Mouse (Mus musculus): ENCODE measurements at regions not wholly inside any gene's neighbourhood (a gene's known extent, or its start where the extent isn't known, plus 50 kb on each side); places are given as distances from the start of the nearest gene placed in this dataset.

DNA sequence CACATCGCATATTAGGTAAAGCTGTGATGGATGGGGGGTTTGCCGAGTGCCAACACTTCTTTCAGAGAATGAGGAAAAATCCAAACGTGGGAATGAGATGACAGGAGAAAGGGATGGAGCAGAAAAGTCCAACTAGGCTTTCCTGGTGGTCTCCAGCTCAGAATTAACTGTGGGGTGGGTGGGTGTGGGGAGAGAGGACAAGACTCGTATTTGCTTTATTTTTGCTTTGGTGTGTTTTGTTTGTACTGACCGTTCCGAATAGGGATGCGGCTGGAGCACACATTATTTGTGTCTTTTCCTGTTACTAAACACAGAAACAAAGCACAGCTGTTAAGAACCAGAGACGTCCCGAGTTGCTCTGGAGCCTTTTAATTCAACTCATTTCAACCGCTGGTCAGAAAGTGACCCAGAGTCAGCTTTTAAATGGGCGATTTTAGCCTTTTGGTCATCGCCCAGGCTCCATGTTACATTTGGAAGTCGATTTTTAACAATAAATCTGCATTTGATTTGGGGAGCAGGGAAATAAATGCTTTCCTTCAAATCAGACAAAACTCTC, 136.7 kb downstream of the Gm10295 start:
- DNase-seq (ENCODE audit: low read depth, low spot score): no peak

DNA sequence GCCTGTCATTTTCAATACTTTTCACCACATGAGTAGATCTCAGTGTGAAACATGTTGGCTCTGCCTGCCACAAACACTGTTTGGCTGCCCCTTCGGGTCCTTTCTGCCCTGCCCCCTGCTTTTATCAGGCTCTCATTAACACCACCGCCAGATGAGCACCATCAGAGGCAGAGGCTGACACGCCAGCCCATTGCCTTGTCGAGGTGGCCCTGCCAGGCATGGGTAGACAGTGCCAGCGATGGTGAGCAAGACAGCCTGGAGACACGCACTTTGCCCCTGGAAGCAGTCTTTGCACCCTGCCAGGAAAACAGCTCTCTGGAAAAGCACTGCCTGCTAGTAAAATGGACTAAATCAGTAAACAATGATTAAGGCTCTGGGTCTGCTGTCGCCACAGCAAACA, 158.2 kb downstream of the Gm10295 start:
- DNase-seq (ENCODE audit: low read depth, low spot score): no peak

DNA sequence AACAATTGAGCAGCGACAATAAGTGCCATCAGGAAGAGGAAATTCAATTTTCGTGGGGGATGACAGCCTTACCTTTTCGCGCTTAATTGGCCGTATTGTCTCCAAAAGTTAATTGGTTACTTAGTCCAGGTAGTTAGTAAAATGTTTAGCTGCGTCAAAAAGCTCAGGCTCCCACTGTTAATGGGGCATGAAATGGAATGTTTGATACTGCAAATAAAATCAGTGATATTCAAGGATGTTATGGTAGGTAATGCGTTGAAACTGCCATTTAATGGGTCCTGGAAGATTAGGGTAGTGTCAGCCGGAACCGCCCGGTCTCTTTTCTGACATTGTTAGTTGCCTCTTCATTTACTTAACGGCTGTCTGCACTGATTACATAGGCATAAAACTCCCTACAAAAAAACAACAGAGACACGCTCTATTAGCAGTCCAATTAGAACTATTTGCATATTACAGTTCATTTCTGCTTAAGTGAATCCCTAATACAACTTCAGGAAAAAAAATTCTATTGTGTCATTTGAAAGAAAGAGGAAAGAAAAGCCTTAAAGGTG, 161.0 kb downstream of the Gm10295 start:
- no peak for DNase-seq (ENCODE audit: low read depth, low spot score)

DNA sequence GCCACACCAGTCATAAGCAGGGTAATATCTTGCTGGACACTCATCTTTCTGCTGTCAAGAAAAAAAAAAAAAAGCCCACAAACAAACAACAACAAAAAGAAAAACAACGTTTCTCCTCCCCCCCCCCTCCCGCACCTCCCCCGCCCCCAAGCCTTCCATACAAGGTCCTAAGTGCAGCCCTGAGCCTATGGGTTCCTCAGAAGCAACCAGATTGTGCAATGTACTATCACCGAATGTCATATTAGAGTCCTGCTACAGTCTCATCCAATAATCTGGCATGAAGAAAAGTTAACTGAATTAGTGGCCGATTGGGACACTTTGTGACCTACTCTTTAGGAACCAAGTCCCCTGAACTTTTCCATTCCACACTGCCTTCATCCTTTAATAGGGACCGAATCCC, 161.5 kb downstream of the Gm10295 start:
- DNase-seq (ENCODE audit: low read depth, low spot score): no peak

DNA sequence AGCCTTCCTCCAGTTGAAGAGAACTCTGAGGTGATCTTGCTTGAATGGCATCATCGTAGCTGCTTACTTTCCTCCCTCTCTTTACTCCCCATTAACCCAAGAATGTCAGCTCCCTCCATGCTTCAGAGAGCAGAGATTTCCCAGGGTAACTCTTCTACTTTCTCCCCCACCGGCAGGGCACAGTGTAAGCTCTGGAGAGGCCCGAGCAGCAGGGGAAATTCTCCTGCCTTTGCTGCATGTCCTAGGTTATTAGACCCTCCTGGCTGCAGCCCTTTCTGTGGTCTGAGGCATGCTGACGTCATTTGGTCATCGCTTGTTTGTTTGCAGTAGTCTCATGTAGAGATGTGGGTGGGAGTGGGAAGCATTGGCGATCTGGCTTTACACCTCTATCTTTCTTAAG, 163.2 kb downstream of the Gm10295 start:
- no peak for DNase-seq (ENCODE audit: low read depth, low spot score)

DNA sequence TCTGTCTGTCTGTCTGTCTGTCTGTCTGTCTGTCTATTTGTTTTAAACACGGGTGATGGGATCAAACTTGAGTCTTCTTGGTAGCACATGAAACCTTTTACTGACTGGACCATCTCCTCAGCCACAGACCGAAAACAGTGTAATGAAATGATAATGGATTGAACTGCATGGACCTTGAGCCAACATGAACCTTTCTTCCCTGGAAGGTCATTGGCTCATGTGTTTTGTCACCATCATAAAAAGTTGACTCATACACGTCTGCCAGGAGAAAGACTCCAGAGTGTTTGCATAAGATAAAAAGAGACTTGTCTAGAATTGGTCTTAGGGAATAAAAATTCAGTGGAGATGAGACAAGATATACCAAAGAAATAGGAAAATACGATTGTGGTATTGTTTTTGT, 176.4 kb downstream of the Gm10295 start:
- no peak for DNase-seq (ENCODE audit: low read depth, low spot score)

DNA sequence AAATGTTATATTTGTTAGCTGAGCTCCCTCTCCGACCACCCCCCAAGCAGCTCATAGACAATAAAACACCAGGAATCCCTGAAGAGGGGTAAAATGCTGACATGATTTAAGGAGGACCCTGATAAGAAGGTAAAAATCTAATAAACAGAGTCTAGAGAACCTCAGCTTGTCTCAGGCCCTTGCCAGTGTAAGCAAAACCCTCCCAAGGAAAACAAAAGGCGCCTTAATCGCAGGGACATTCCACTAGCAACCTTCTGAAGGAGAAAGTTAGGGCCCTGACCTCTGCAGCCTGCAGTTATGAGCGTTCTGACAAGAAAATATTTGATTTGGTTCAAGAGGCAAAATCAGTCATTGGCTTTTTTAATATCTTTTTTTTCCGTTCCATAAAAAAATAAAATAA, 212.2 kb downstream of the Gm10295 start:
- DNase-seq (ENCODE audit: low read depth, low spot score): no peak

DNA sequence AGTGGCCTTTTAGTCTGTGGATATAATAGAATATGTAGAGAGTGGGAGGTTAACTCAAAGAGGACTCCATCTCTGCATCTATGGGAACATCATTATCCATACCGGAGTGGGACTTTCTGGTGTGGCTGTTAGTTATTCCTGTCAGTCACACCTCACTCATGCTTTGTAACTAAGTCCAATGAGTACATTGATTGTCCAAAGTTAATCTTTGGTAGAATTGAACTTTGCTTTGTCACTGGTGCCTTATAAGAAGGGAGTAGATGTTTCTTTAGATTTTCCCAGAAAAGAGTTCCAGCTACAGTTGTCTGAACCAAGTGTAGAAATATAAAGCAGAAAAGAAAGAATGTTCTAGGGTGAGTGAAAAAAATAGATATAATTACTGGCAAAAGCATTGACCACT, 221.3 kb downstream of the Gm10295 start:
- DNase-seq (ENCODE audit: low read depth, low spot score): no peak

DNA sequence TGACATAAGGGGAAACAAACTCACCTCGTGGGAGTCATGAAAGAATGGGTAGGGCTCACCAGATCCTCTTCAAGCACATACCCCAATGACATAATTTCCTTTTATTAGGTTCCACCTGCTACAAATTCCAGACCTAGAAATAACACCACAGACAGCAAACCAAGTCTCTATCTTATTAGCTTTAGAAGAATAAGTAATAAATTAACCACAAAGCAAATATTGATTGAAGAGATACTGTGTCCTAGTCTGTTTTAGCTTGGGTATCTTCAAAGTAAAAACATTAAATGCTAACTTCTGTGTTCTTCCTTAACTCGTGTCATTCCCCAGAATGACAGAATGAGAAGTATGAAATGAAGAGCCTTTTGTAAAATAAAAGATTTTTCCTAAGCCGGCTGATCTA, 222.4 kb downstream of the Gm10295 start:
- no peak for DNase-seq (ENCODE audit: low read depth, low spot score)

DNA sequence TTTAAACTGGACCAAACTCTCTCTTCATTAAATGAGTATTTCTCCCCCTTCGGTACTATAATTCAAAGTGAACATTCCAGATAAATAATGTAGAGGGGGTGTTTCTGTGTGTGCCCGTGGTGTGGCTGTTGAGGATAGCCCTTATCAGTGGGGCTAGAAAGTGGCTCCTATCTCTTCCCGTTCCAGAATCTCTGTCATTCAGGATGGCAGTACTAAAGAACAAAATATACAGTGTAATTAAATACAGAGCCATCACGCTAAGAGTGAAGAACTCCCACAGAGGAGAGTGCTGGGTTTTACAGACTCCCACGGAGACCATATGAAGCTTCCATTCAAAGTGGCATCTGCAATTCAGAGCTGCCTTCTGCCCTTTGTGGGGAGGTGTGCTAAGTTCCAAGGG, 229.8 kb downstream of the Gm10295 start:
- DNase-seq (ENCODE audit: low read depth, low spot score): no peak

DNA sequence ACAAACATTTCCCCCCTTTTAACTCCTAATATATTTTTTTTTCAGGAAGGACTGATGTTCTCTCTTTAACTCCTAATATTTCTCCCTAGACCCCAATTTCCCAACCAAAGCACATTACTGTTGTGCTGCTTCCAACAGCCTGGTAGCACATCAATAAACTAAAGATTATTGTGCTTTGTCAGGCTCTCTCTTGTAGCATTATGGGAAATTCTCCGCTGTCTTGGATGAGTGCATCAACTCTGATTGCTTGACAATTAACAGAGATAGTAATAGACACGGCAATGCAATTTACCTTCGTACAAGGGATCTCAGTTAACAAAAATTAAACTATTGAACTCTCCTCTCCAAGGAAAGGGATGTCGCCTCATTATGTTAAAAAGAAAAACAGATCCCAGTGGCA, 230.3 kb downstream of the Gm10295 start:
- DNase-seq (ENCODE audit: low read depth, low spot score): no peak

DNA sequence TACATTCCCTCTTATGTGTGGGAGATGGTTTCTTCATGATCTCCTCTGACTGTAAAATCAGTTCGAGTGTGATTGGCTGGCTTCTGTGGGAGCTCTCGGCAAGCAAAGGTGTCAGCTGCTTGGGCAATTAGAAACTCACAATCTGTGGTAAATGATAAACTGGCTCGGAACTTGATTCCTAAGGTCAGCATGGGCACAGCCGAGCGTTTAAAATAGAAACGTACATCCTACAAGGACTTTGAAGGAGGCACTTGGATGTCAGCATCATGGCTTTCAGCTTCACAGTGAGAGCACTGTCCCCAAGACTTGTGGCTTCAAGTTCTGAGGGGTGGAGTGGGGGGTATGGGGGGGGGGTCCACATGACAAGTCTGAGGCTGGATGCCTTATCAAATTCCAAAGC, 231.3 kb downstream of the Gm10295 start:
- DNase-seq (ENCODE audit: low read depth, low spot score): no peak

DNA sequence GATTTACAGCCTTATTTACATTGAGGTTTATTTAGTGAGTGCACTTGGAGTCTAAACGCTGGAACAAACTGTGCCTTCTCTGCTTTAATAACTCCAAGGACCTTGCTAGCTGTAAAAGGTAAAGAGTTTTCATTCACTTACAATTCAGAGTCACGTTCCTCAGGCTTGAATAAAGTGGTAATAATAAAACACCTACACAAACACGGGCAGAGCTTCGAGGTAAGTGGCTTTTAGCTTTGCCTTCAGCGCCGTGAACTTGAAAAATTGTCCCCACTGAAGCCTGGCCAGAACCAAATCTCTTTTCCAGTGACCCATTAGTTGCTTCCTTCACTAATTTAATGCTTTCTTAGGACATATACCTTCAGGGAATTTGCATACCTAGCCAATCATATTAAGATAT, 244.2 kb downstream of the Gm10295 start:
- DNase-seq (ENCODE audit: low read depth, low spot score): no peak

DNA sequence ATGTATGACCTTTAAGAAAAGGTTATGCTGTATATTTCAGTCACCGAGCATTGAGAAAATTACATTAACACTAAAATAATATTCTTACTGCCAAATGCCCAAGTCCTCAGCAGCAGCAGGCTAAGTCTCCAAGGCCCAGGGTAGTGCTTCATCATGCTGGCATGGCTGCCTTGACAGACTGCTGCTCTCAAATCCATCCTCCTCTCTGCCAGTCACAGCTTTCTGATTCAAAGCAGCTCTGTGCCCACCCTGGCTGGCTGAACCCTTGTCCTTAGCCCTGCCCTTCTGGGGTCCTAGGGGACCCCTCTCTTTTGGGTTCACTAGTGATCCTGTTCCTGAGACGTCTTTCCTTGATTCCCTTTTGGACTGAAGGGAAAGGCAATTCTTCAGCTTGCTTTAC, 251.0 kb downstream of the Gm10295 start:
- no peak for DNase-seq (ENCODE audit: low read depth, low spot score)

DNA sequence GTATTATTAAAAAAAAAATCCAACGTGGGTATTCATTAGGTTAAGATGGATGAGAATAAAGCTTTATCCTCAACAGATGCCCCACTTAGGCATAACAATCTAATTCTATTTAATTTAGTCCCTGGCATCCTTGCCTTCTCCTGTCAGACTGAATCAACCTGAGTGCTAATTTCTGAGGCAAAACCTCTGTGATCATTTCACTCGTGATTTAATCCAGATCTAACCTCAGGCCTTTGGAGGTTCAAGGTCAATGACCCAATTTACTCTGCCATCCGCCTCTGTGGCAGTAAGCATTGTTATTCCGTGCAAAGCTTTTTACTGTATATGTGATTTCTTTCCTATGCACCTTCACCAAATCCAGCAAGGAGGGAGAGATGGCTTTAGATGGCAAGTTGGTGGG, 253.0 kb downstream of the Gm10295 start:
- no peak for DNase-seq (ENCODE audit: low read depth, low spot score)

DNA sequence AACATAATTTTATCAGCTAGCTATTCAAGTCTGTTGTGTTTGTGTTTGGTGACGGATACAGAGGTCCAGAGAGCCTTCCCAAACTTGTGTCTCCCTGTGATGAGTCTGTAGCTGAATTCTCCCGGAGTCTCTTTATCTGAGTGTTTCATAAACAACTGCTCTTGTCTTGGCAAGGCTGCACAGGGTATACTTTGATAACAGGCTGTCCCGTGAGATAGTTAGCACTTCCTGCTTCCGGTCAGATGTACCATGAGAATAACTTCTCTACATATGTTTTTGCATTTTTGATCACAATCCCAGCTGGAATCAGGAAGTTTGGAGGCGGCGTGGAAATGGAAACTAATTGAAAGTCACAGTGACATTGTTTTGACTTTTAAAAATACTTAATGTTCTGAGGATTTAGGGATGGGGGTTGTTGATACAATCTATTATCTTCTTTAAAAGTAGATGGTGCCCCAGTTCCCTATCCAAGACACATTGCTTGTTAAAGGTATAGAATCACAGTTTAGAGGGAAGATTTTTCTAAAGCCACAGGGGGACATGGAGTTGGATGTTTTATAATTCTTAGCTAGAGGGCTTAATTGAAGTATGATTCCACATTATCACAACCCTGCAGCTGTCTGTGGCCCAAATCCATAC, 257.9 kb downstream of the Gm10295 start:
- no peak for DNase-seq (ENCODE audit: low read depth, low spot score)

DNA sequence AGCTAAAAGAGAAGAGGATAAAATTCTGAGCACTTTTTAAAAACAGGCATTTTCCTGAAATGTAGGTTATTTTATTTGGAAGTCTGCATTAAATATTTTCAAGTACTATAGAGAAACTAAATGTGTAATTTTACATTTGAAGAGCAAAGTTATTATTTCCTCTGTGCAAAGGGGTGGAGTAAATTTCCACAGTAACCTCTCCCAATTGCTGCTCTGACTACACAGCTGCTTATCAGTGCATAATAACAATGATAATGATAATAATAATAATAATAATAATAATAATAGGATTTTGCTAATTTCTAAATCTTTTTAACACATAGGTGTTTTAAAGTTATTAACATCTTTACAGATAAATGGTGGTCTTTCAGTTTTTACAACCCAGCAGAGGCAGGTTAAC, 258.5 kb downstream of the Gm10295 start:
- no peak for DNase-seq (ENCODE audit: low read depth, low spot score)

DNA sequence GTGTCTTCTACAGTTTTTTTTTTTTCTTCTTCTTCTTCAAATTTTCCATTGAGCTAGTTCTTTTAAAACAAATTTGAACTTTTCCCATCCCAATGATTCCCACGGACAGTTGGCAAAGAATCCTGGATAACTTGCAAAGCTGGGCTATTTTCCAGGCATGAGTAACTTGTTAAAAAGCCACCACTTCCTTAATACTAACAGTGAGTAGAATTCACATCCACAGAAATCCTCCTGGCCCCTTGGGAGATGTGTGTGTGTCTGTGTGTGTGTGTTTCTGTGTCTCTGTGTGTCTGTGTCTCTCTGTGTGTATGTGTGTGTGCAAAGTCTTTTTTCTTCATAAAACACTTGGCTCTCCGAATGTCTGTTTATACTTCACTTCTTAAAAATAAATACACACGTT, 259.0 kb downstream of the Gm10295 start:
- DNase-seq (ENCODE audit: low read depth, low spot score): no peak

DNA sequence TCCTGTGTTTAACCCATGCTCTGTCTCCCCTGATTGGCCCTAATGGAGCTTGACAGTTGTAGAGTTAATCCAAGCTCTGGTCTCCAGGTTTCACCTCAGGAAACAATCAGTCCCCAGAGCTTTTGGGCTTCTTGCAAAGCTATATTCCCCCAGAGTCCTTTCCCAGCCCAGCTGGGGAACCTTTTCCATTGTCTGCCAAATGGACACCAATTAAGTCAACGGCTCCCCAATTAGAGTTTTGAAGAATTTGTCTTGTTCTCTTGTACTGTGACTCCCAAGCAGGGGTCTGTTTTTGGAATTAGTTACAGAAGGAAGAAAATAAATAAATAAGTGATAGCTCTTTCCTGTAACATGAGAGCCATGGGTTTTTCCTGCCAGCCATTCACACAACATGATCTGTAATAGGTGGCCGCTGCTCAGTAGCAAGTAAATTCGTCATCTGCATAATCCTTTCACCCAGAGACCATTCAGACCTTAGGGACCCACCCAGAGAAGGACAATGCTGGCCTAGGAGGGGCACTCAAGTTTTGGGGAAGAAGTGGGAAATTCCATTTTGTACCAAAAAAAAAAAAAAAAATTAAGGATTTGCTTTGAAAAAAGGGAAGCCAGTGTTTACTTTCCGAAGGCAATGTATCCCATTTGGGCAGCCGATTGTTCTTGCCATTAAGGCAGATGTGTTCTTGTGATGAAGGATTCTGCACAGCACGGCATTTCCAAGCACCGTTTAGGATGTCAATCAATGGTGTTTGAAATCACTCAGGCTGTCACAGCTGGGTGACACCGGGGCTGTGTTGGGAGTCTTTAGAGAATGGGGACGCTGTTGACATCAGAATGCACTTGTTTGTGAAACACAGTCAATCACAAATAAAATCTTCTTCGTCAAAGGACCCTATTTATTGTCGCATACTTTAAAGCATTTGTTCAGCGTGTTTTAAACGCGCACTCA, 286.6 kb downstream of the Gm10295 start:
- no peak for DNase-seq (ENCODE audit: low read depth, low spot score)

DNA sequence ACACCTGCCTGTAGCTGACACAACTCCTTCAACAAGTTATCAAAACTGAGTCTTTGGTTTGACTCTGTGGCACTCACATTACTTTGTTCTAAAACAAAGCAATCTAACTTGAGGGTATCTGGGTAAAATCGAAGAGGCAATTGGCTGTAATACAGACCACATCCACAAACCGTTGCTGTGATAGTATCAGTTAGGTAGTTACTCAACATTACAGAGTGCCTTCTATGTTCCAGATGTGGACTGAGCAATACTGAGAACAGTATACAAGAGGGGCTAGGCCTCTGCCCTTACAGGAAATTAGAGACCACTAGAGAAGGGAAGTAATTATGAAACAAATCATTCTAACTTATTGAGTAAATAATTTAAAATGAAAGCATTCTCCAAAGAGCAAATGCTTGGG, 300.5 kb downstream of the Gm10295 start:
- no peak for DNase-seq (ENCODE audit: low read depth, low spot score)

DNA sequence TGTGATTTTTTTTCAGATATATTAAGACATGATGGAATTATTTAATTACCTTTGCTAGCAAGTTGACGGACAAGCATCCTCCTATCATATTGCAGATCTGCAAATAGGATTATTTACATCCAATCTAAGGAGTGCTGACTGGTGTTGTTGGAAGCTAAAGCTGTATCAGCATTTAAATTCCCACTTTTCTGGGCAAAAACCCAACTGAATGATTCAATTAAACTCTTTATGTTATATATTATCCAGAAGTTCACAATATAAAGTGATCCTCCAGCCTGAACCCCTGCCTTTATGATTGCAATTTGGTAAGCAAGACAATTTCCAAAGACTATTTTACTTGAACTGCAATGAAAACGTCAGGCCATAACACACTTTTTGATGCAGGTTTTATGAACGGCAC, 304.1 kb downstream of the Gm10295 start:
- DNase-seq (ENCODE audit: low read depth, low spot score): no peak

DNA sequence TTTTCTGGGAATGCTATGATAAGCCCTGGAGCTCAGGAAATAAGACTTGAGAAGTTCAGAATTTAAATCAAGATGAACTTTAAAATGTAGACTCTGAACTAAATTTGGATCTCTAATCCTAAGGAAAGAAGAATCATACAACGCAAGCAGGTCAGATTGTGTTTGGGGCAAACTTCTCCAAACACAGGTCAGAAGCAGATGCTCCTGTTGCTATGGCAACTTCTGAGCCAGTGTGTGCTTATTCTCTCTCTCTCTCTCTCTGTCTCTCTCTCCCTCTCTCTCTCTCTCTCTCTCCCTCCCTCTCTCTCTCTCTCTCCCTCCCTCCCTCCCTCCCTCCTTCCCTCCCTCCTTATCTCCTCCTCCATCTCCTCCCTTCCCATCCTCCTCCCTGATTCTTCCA, 304.7 kb downstream of the Gm10295 start:
- no peak for DNase-seq (ENCODE audit: low read depth, low spot score)

DNA sequence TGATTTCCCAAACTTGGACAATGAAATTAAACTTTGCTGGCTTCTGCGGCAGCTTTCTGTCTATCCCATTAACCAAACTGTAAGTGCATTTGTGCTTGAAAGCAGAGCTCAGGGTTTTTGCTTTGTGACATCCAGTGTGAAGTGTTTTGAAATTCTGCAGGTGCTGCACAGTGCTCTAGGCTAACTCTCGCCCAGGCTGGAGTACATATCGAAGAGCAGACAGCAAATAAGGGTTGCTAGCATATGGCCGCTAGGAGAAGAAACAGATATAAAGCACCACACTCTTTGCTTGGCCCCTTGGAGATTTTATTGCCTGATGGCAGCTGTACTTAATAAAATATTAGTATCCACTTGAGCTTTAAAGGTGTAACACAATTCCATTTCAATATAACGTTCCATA, 307.5 kb downstream of the Gm10295 start:
- DNase-seq (ENCODE audit: low read depth, low spot score): no peak

Measured in CD4-positive helper T cell, adult 2 months (primary cell).